Mouse (Mus musculus) spleen, postnatal 0 days (tissue): ENCODE results near the gene Cgref1. TPM values are rescaled to one million over a fixed set of nuclear protein-coding genes. Genes with fewer than 3 reads are reported as not detected.

Experiments
- polyA plus RNA-seq: library from polyadenylated mRNA; unstranded; fragments of >200 nt; fragmentation: Nextera tagmentation; extraction: Ambion mirVana; gene quantifications from 2 replicates; pipeline ENCODE4 v1.2.1, GENCODE M21; 2015

The Cgref1 gene
- polyA plus RNA-seq, result 0.46 and 0.78 TPM in 2 replicates

GRCm38 (mm10) chr5:30944956-30945781 lies at the start of gene Cgref1:
Gene Cgref1 (minus strand): TSS chr5:30945591.

GRCm38 (mm10) chr5:30968416-30968815 lies 23.0 kb upstream of the Cgref1 start, which contains the start of gene Tcf23:
Gene Tcf23 (plus strand): TSS chr5:30968662.

GRCm38 (mm10) chr5:30959966-30960501 lies 14.6 kb upstream of the Cgref1 start, which contains the start of gene Preb:
Gene Preb (minus strand): TSS chr5:30960361.

GRCm38 (mm10) chr5:30921256-30922033 lies 23.9 kb downstream of the Cgref1 start, which contains the start of gene Khk:
Gene Khk (plus strand): TSS chr5:30921431.

GRCm38 (mm10) chr5:30913060-30913841 lies 32.1 kb downstream of the Cgref1 start, which contains the start of gene Emilin1:
Gene Emilin1 (plus strand): TSS chr5:30913402.

GRCm38 (mm10) chr5:30907413-30908059 lies 37.9 kb downstream of the Cgref1 start, which contains the start of gene Ost4:
Gene Ost4 (minus strand): TSS chr5:30907788.

GRCm38 (mm10) chr5:30888337-30889087 lies 56.9 kb downstream of the Cgref1 start, which contains the start of gene Agbl5:
Gene Agbl5 (plus strand): TSS chr5:30888694.

Other genes with a start within 250 kb of the Cgref1 start
- gene Dpysl5, start 234.0 kb downstream of the Cgref1 start, polyA plus RNA-seq, result 0.36 and 0.65 TPM in 2 replicates
- gene Mapre3, start 130.9 kb downstream of the Cgref1 start, polyA plus RNA-seq, result 3.3 and 4.7 TPM in 2 replicates
- 23.9 and 27.9 TPM in 2 replicates for gene Tmem214, start 77.6 kb downstream of the Cgref1 start, polyA plus RNA-seq
- 4.5 and 6.0 TPM in 2 replicates for gene Agbl5, start 56.9 kb downstream of the Cgref1 start, polyA plus RNA-seq
- gene Ost4, start 37.8 kb downstream of the Cgref1 start, polyA plus RNA-seq, result 368 TPM in 2 replicates
- gene Emilin1, start 32.2 kb downstream of the Cgref1 start, polyA plus RNA-seq, result 90.2 and 121 TPM in 2 replicates
- 40.3 and 50.8 TPM in 2 replicates for gene Khk, start 24.2 kb downstream of the Cgref1 start, polyA plus RNA-seq
- gene Preb, start 14.8 kb upstream of the Cgref1 start, polyA plus RNA-seq, result 80.8 and 94.5 TPM in 2 replicates
- gene Tcf23, start 23.1 kb upstream of the Cgref1 start, polyA plus RNA-seq, result 0.67 and 0.78 TPM in 2 replicates
- 82.7 and 102 TPM in 2 replicates for gene Atraid, start 102.7 kb upstream of the Cgref1 start, polyA plus RNA-seq
- gene Slc5a6, start 103.3 kb upstream of the Cgref1 start, polyA plus RNA-seq, result 2.3 and 3.0 TPM in 2 replicates
- gene Cad, start 109.2 kb upstream of the Cgref1 start, polyA plus RNA-seq, result 13.9 and 14.0 TPM in 2 replicates
- gene Dnajc5g, start 160.7 kb upstream of the Cgref1 start, polyA plus RNA-seq, result not detected in 2 replicates
- not detected in 2 replicates for gene Slc30a3, start 162.6 kb upstream of the Cgref1 start, polyA plus RNA-seq
- not detected in 2 replicates for gene Trim54, start 171.1 kb upstream of the Cgref1 start, polyA plus RNA-seq
- not detected in 2 replicates for gene Ucn, start 193.2 kb upstream of the Cgref1 start, polyA plus RNA-seq
- 18.6 and 23.3 TPM in 2 replicates for gene Mpv17, start 208.7 kb upstream of the Cgref1 start, polyA plus RNA-seq
- gene Gm29609, start 234.3 kb upstream of the Cgref1 start, polyA plus RNA-seq, result 0.81 and 1.0 TPM in 2 replicates
- gene Gtf3c2, start 234.6 kb upstream of the Cgref1 start, polyA plus RNA-seq, result 32.6 and 32.8 TPM in 2 replicates
- 59.4 and 66.3 TPM in 2 replicates for gene Snx17, start 247.6 kb upstream of the Cgref1 start, polyA plus RNA-seq
- gene Eif2b4, start 247.8 kb upstream of the Cgref1 start, polyA plus RNA-seq, result 50.9 and 53.3 TPM in 2 replicates